Mouse (Mus musculus) cortical plate, adult 2 months (tissue): ENCODE measurements around the gene Ldlrap1.

Experiments used
- CTCF ChIP-seq: fragments of 200-500 bp; IDR thresholded peaks from 2 replicates; pipeline ENCODE4 v1.5.1; 2011; ENCODE audit warnings: mild to moderate bottlenecking, control low read depth, low read length; ENCODE audit not compliant: insufficient read depth; ENCODE audit errors: extremely low read depth
- POLR2A ChIP-seq: fragments of 200-500 bp; IDR thresholded peaks from 2 replicates; pipeline ENCODE4 v1.6.1; 2011; ENCODE audit warnings: mild to moderate bottlenecking, low read length, control low read depth; ENCODE audit not compliant: insufficient read depth; ENCODE audit errors: extremely low read depth

DNA sequence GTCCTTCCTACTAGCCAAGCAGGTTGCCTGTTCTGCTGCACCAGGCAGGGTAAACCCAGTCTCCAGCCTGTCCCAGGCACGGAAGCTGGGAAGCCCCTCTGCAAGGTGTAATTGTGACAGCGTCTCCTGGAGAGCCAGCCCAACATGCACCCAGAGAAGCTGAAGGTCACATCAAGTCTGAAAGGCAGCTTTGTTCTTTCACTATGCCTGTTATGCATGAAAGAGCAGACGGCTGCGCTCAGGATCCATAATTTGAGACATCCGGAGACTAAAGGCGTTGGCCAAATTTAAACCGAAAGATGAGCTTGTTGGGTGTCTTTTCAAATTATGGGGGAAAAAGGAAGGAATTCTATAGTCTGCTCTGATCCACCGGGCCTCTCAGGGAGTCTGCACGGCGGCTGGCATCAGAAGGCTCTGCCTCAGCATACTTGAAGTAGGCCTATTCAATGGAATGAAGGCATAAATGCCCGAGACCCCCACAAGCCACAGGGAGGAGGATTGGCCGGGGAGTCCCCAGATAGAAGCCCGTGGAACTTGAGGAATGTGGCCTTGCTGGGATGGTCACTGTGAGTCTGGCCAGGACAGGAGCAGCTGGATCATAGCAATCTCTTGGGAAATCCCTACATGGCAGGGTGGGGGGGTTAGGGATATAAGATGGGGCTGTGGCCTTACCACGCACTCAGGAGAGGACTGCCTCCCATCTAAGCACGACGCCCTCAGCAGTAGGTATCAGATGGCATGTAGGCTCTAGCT lies 23.8 kb downstream of the Ldlrap1 start:
- no peak for TF ChIP-seq CTCF
- TF ChIP-seq POLR2A: no peak
